Mouse (Mus musculus) small intestine, adult 2 months (tissue): Measurements from ENCODE around the gene Baz2b. TPM values are rescaled to one million over a fixed set of nuclear protein-coding genes. Genes with fewer than 3 reads are reported as not detected.

Experiments used
- H3K27ac ChIP-seq: fragments of 200-500 bp; 2 replicates; pipeline ENCODE4 v1.5.1; 2012; ENCODE audit warnings: low read depth, low read length, control low read depth, inconsistent platforms; ENCODE audit not compliant: insufficient read depth
- H3K27me3 ChIP-seq: fragments of 200-500 bp; 2 replicates; pipeline ENCODE4 v1.6.1; 2012; ENCODE audit warnings: mild to moderate bottlenecking, moderate library complexity, low read length, inconsistent platforms; ENCODE audit not compliant: control insufficient read depth, insufficient read depth
- H3K36me3 ChIP-seq: fragments of 200-500 bp; 2 replicates; pipeline ENCODE4 v1.6.1; 2012; ENCODE audit warnings: mild to moderate bottlenecking, low read length, control low read depth, inconsistent platforms; ENCODE audit not compliant: control insufficient read depth, insufficient read depth
- H3K4me1 ChIP-seq: fragments of 200-500 bp; 2 replicates; pipeline ENCODE4 v1.6.1; 2012; ENCODE audit warnings: low read length, inconsistent platforms, mixed read lengths; ENCODE audit not compliant: control insufficient read depth, insufficient read depth, insufficient read length
- H3K4me3 ChIP-seq: fragments of 200-500 bp; 2 replicates; pipeline ENCODE4 v1.5.1; 2012; ENCODE audit warnings: low read depth, mild to moderate bottlenecking, control low read depth, inconsistent platforms, low read length, moderate library complexity
- CTCF ChIP-seq: fragments of 200-500 bp; IDR thresholded peaks from 2 replicates; pipeline ENCODE4 v1.5.1; 2012; ENCODE audit warnings: low read depth, mild to moderate bottlenecking, control low read depth, inconsistent platforms, low read length, moderate library complexity, mixed read lengths; ENCODE audit not compliant: insufficient replicate concordance, insufficient read length; ENCODE audit errors: extremely low read depth
- POLR2A ChIP-seq: fragments of 200-500 bp; IDR thresholded peaks from 2 replicates; pipeline ENCODE4 v1.6.1; 2012; ENCODE audit warnings: low read depth, mild to moderate bottlenecking, control low read depth, inconsistent platforms, low read length, moderate library complexity
- WGBS: fragments of 180-500 bp; shearing (Covaris S2); methylation state at CpG from one replicate; pipeline ENCODE4 v1.1.7; 2018; 5-methylcytosine and 5-hydroxymethylcytosine counted together
- polyA plus RNA-seq: library from polyadenylated mRNA; depleted of rRNA; stranded (reverse); fragments of >200 nt; gene quantifications from 2 replicates; pipeline ENCODE4 v1.2.3, GENCODE M21; 2012

Baz2b gene
- polyA plus RNA-seq, 1 experiment: 9.9 TPM

DNA sequence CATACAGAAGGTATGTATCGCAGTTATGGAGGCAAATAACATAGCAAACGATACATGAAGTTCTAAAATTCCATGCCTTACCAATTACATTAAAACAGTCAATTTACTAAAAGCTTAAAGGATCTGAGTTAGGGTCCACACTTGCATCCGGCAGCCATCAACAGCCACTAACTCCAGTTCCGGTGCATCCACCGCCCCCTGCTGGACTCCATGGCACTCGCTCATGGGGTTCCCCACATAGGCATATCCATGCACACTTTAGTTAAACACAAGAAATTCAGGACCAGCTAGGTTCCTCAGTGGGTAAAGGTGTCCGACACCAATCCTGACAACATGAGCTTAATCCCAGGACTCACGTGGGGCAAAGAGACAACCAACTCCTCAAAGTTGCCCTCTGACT, 9.0 kb downstream of the Baz2b start:
- TF ChIP-seq POLR2A (no peak), CTCF (peak; percentile 72)
- no peak overlapping the region for H3K27ac ChIP-seq
- WGBS: 73% methylated on average over 8 of the region's 8 CpGs
- H3K27me3 ChIP-seq: no peaks in the 10 kb centered on the region
- no peak overlapping the region for H3K4me3 ChIP-seq
- H3K4me1 ChIP-seq: peaks cover 11% of the 10 kb centered on the region; the same call in 1 of the 2 replicates
- H3K36me3 ChIP-seq: 0 out of 2 replicates have a peak, but pooled peaks cover 2% of the 10 kb centered on the region

- Histone ChIP-seq H3K27ac (no peak overlapping the region), H3K36me3 (no peaks in the 10 kb centered on the region), H3K27me3 (no peaks in the 10 kb centered on the region), H3K4me3 (no peak overlapping the region), H3K4me1 (peaks cover 11% of the 10 kb centered on the region; the same call in 1 of the 2 replicates)
- TF ChIP-seq POLR2A (no peak), CTCF (no peak)
- 94% methylated on average over 5 of the region's 5 CpGs for whole genome bisulfite sequencing
Observed at GRCm38 (mm10) chr2:60200051-60200562, 9.5 kb downstream of the Baz2b start.

DNA sequence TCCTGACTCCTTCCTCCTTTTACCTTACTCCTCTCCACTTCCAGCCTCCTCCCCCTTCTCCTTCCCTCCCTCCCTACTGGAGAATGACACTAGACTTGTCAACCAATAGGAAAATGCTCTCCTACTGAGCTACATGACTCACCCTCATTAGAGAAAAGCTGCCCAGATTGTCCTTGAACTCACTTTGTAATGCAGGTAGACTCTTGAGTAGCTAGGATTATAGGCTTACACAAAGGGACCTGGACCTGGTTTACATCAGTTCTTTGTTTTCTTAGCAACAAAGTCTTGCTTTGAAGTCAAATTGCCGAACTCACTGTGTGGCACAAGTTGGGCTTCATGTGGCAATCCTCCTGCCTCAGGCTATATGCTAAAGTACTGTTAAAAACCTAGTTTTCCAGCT, 12.8 kb downstream of the Baz2b start:
- 74% methylated on average over 1 of the region's 1 CpGs for WGBS
- TF ChIP-seq POLR2A (no peak), CTCF (no peak)
- Histone ChIP-seq H3K27me3 (no peaks in the 10 kb centered on the region), H3K4me3 (no peak overlapping the region), H3K36me3 (no peaks in the 10 kb centered on the region), H3K27ac (no peak overlapping the region), H3K4me1 (no peaks in the 10 kb centered on the region)

GRCm38 (mm10) chr2:60181696-60182095, 27.9 kb downstream of the Baz2b start:
- H3K27ac ChIP-seq: no peak overlapping the region
- no peaks in the 10 kb centered on the region for H3K36me3 ChIP-seq
- TF ChIP-seq POLR2A: no peak
- no peak for TF ChIP-seq CTCF
- 50% methylated on average over 2 of the region's 2 CpGs for WGBS
- H3K4me3 ChIP-seq: no peak overlapping the region
- H3K27me3 ChIP-seq: no peaks in the 10 kb centered on the region
- no peaks in the 10 kb centered on the region for H3K4me1 ChIP-seq

GRCm38 (mm10) chr2:60177490-60177889, 32.1 kb downstream of the Baz2b start:
- Histone ChIP-seq H3K4me3 (no peak overlapping the region), H3K4me1 (no peaks in the 10 kb centered on the region), H3K27ac (no peak overlapping the region), H3K36me3 (no peaks in the 10 kb centered on the region), H3K27me3 (no peaks in the 10 kb centered on the region)
- WGBS: 87% methylated on average over 3 of the region's 3 CpGs
- no peak for TF ChIP-seq CTCF
- no peak for TF ChIP-seq POLR2A

DNA sequence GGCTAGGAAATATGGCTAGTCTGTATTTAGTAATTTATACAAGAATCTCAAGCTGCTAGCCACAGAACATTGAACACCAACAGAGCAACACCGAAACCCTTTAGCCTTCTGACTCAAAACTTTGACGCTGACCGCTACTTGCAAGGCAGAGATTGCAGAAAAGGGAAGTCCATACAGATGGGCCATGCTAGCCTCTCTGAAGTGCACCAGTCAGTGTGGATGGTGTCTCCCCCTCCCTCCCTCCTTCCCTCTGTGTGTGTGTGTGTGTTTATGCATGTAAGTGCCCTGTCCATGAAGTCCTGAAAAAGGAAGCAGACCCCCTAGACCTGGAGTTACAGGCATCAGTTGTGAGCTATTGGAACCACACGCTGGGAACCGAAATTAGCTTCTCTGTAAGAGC, 33.6 kb downstream of the Baz2b start:
- Histone ChIP-seq H3K27ac (no peak overlapping the region), H3K36me3 (no peaks in the 10 kb centered on the region), H3K4me1 (no peaks in the 10 kb centered on the region; the same call in 1 of the 2 replicates), H3K27me3 (no peaks in the 10 kb centered on the region), H3K4me3 (no peak overlapping the region)
- no peak for TF ChIP-seq POLR2A
- TF ChIP-seq CTCF: no peak
- WGBS: 77% methylated on average over 5 of the region's 5 CpGs

DNA sequence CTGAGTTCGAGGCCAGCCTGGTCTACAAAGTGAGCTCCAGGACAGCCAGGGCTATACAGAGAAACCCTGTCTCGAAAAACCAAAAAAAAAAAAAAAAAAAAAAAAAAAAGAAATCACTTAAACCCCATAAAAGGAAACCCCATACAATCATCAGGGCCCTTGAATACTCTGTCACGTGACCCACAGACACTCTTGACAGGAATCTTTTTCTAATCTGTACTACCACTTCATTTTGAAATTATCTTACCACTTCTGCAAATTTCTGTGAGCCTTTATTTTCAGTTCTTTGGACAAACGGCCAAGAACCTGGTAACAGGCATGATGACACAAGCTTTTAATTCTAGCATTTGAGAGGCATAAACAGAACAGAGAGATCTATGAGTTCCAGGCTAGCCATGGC, 34.6 kb downstream of the Baz2b start:
- TF ChIP-seq CTCF (no peak), POLR2A (no peak)
- Histone ChIP-seq H3K4me1 (no peaks in the 10 kb centered on the region; the same call in 1 of the 2 replicates), H3K36me3 (no peaks in the 10 kb centered on the region), H3K4me3 (no peak overlapping the region), H3K27ac (no peak overlapping the region), H3K27me3 (no peaks in the 10 kb centered on the region)
- WGBS: 92% methylated on average over 3 of the region's 4 CpGs

- Histone ChIP-seq H3K27me3 (no peaks in the 10 kb centered on the region), H3K27ac (no peak overlapping the region), H3K4me3 (no peak overlapping the region), H3K36me3 (no peaks in the 10 kb centered on the region), H3K4me1 (no peaks in the 10 kb centered on the region; the same call in 1 of the 2 replicates)
- 91% methylated on average over 4 of the region's 4 CpGs for WGBS
- TF ChIP-seq POLR2A: no peak
- no peak for TF ChIP-seq CTCF
Observed at GRCm38 (mm10) chr2:60173595-60173994, 36.0 kb downstream of the Baz2b start.
